In genomic region chr17:28988291-28988690, GRCm38 (mm10) we compare ENCODE assay signal across 20 mouse cellular contexts. TPM values are rescaled to one million over a fixed set of nuclear protein-coding genes. Genes with fewer than 3 reads are reported as not detected.
DNase-seq lines count a peak whose midpoint lies in the region; ATAC-seq and TF ChIP-seq lines count a peak whose summit lies in the region.
"Had no signal": no experiment of that assay in that cellular context is flagged by ENCODE, and none has a peak within 500 bp of the region (broad histone marks: within the 10 kb centered on the region; RNA-seq: fewer than 3 reads in every experiment).

No protein-coding gene starts in this region.

- H3K27me3 ChIP-seq in embryonic facial prominence, embryonic 14.5 days (replicated peaks; ENCODE audit: control insufficient read depth, insufficient read depth, low read length) = no peaks in the 10 kb centered on the region
- no peaks in the 10 kb centered on the region for H3K27me3 ChIP-seq in embryonic facial prominence, embryonic 10.5 days (replicated peaks; ENCODE audit: low read depth, poor library complexity, severe bottlenecking)
- H3K27me3 ChIP-seq in lung, embryonic 16.5 days (ENCODE audit: control insufficient read depth, insufficient read depth, low read depth, low read length) = no peaks in the 10 kb centered on the region
- no peaks in the 10 kb centered on the region for H3K27me3 ChIP-seq in E14TG2a.4 (ENCODE audit: insufficient read depth, low read length)
- H3K27me3 ChIP-seq: CH12.LX; forebrain, embryonic 15.5 days; heart, embryonic 12.5 days; hindbrain, embryonic 15.5 days had no signal

- ATAC-seq in embryonic facial prominence, embryonic 14.5 days (ENCODE audit: low read depth) = no peak
- 0 out of 2 replicates have a peak, but pooled peaks have one; percentile 36 for ATAC-seq in lung, embryonic 16.5 days (ENCODE audit: low read depth)
- ATAC-seq: forebrain, embryonic 15.5 days had no signal

- H3K9ac ChIP-seq in embryonic facial prominence, embryonic 14.5 days (ENCODE audit: low read depth, low read length) = no peak overlapping the region
- no peak overlapping the region for H3K9ac ChIP-seq in lung, embryonic 16.5 days (ENCODE audit: low read length)
- H3K9ac ChIP-seq: forebrain, embryonic 15.5 days; heart, embryonic 12.5 days; hindbrain, embryonic 15.5 days had no signal

- WGBS in embryonic facial prominence, embryonic 14.5 days = 85% methylated on average over 4 of the region's 4 CpGs
- 91% methylated on average over 4 of the region's 4 CpGs for WGBS in embryonic facial prominence, embryonic 10.5 days
- 71% methylated on average over 4 of the region's 4 CpGs for WGBS in lung, embryonic 16.5 days

- no peaks in the 10 kb centered on the region for H3K4me1 ChIP-seq in embryonic facial prominence, embryonic 14.5 days (ENCODE audit: control insufficient read depth, insufficient read depth, low read length)
- H3K4me1 ChIP-seq in embryonic facial prominence, embryonic 10.5 days = 0 out of 2 replicates have a peak, but pooled peaks cover under 1% of the 10 kb centered on the region
- peaks cover 7% of the 10 kb centered on the region for H3K4me1 ChIP-seq in lung, embryonic 16.5 days (replicated peaks; ENCODE audit: control insufficient read depth, insufficient read depth, low read length)
- peaks cover 72% of the 10 kb centered on the region for H3K4me1 ChIP-seq in E14TG2a.4 (replicated peaks; ENCODE audit: low read depth, low read length)
- H3K4me1 ChIP-seq: hindbrain, embryonic 15.5 days had no signal

- H3K9me3 ChIP-seq in embryonic facial prominence, embryonic 14.5 days (ENCODE audit: control insufficient read depth, low read length) = no peaks in the 10 kb centered on the region
- H3K9me3 ChIP-seq in embryonic facial prominence, embryonic 10.5 days = no peaks in the 10 kb centered on the region
- no peaks in the 10 kb centered on the region for H3K9me3 ChIP-seq in lung, embryonic 16.5 days (ENCODE audit: control insufficient read depth, low read length)
- H3K9me3 ChIP-seq in E14TG2a.4 (ENCODE audit: low read length) = no peaks in the 10 kb centered on the region
- H3K9me3 ChIP-seq: forebrain, embryonic 15.5 days; G1E; heart, embryonic 12.5 days; hindbrain, embryonic 15.5 days had no signal

- H3K4me3 ChIP-seq in embryonic facial prominence, embryonic 14.5 days (ENCODE audit: low read depth, low read length) = no peak overlapping the region
- H3K4me3 ChIP-seq in embryonic facial prominence, embryonic 10.5 days = no peak overlapping the region
- H3K4me3 ChIP-seq in lung, embryonic 16.5 days (ENCODE audit: low read length) = no peak overlapping the region
- peak overlapping the region; percentile 29; the same call in 1 of the 2 replicates for H3K4me3 ChIP-seq in E14TG2a.4 (replicated peaks; ENCODE audit: low read length)
- H3K4me3 ChIP-seq: forebrain, embryonic 15.5 days; heart, adult 2 months; heart, embryonic 12.5 days; hindbrain, embryonic 15.5 days had no signal

- DNase-seq in embryonic facial prominence, embryonic 14.5 days (ENCODE audit: low spot score) = peak; percentile 55
- no peak for DNase-seq in embryonic facial prominence, embryonic 10.5 days (ENCODE audit: low spot score)
- DNase-seq in lung, postnatal 14 days = no peak
- DNase-seq in induced T-regulatory cell, adult 2 months (ENCODE audit: low read depth) = peak; percentile 20
- DNase-seq in gastrocnemius, adult 18-20 months (ENCODE audit: low spot score) = no peak
- no peak for DNase-seq in embryo, embryonic 9.5 days (ENCODE audit: extremely low spot score)
- DNase-seq: cerebellum, adult 11-12 months; gastrocnemius, postnatal 10 days; heart, adult 2 months had no signal

- no peak for TF ChIP-seq CTCF in E14TG2a.4 (conservative IDR thresholded peaks at IDR 0.05; ENCODE audit: low read length)

- H3K36me3 ChIP-seq in embryonic facial prominence, embryonic 14.5 days (ENCODE audit: control insufficient read depth, insufficient read depth, low read length) = peaks cover 81% of the 10 kb centered on the region
- peaks cover 97% of the 10 kb centered on the region for H3K36me3 ChIP-seq in embryonic facial prominence, embryonic 10.5 days (replicated peaks)
- peaks cover 39% of the 10 kb centered on the region for H3K36me3 ChIP-seq in lung, embryonic 16.5 days (ENCODE audit: control insufficient read depth, insufficient read depth, low read length)
- H3K36me3 ChIP-seq in E14TG2a.4 (ENCODE audit: insufficient read depth, low read length) = peaks cover 93% of the 10 kb centered on the region

- no peak overlapping the region for H3K27ac ChIP-seq in embryonic facial prominence, embryonic 14.5 days (replicated peaks; ENCODE audit: low read depth, low read length)
- H3K27ac ChIP-seq in embryonic facial prominence, embryonic 10.5 days (replicated peaks) = no peak overlapping the region
- no peak overlapping the region for H3K27ac ChIP-seq in lung, embryonic 16.5 days (ENCODE audit: low read length)
- H3K27ac ChIP-seq: forebrain, embryonic 15.5 days; heart, adult 2 months; hindbrain, embryonic 15.5 days had no signal

- no peak overlapping the region for H3K4me2 ChIP-seq in embryonic facial prominence, embryonic 14.5 days (ENCODE audit: low read depth, low read length)
- H3K4me2 ChIP-seq in lung, embryonic 16.5 days (ENCODE audit: low read depth, low read length) = no peak overlapping the region
- H3K4me2 ChIP-seq: forebrain, embryonic 15.5 days; heart, embryonic 12.5 days; hindbrain, embryonic 15.5 days had no signal

RNA-seq across cellular contexts. Expression of gene Stk38, which starts 19.5 kb away (rescaled TPM):
- 87.0 and 88.7 TPM in 2 replicates for polyA plus RNA-seq in embryonic facial prominence, embryonic 14.5 days (2014; fragmentation: Nextera tagmentation; extraction: Ambion mirVana)
- 118 and 125 TPM in 2 replicates for polyA plus RNA-seq in embryonic facial prominence, embryonic 10.5 days (2016; fragmentation: Nextera tagmentation; extraction: Ambion mirVana)
- 103 and 113 TPM in 2 replicates for polyA plus RNA-seq in lung, embryonic 16.5 days (2015; fragmentation: Nextera tagmentation; extraction: Ambion mirVana)
- 10 to 100 TPM; 20.2 to 22.4 TPM for total RNA-seq in gastrocnemius, adult 18-20 months (2021)

RNA-seq across cellular contexts. Expression of gene Kctd20, which starts 36.5 kb away (rescaled TPM):
- polyA plus RNA-seq in embryonic facial prominence, embryonic 14.5 days (2014; fragmentation: Nextera tagmentation; extraction: Ambion mirVana) = 79.0 and 90.7 TPM in 2 replicates
- polyA plus RNA-seq in embryonic facial prominence, embryonic 10.5 days (2016; fragmentation: Nextera tagmentation; extraction: Ambion mirVana) = 125 and 126 TPM in 2 replicates
- 76.4 and 83.2 TPM in 2 replicates for polyA plus RNA-seq in lung, embryonic 16.5 days (2015; fragmentation: Nextera tagmentation; extraction: Ambion mirVana)
- total RNA-seq in gastrocnemius, adult 18-20 months (2021) = 10 to 100 TPM; 37.1 to 42.1 TPM

RNA-seq across cellular contexts. Expression of gene Srsf3, which starts 44.1 kb away (rescaled TPM):
- 494 and 574 TPM in 2 replicates for polyA plus RNA-seq in embryonic facial prominence, embryonic 14.5 days (2014; fragmentation: Nextera tagmentation; extraction: Ambion mirVana)
- 830 and 831 TPM in 2 replicates for polyA plus RNA-seq in embryonic facial prominence, embryonic 10.5 days (2016; fragmentation: Nextera tagmentation; extraction: Ambion mirVana)
- 563 and 593 TPM in 2 replicates for polyA plus RNA-seq in lung, embryonic 16.5 days (2015; fragmentation: Nextera tagmentation; extraction: Ambion mirVana)
- 10 to 100 TPM; 37.4 to 48.6 TPM for total RNA-seq in gastrocnemius, adult 18-20 months (2021)

RNA-seq across cellular contexts. Expression of gene Pxt1, which starts 44.7 kb away (rescaled TPM):
- polyA plus RNA-seq in embryonic facial prominence, embryonic 14.5 days (2014; fragmentation: Nextera tagmentation; extraction: Ambion mirVana) = not detected in 2 replicates
- 0.20 TPM in 1 of 2 replicates, not detected in the other for polyA plus RNA-seq in embryonic facial prominence, embryonic 10.5 days (2016; fragmentation: Nextera tagmentation; extraction: Ambion mirVana)
- 0.15 TPM in 1 of 2 replicates, not detected in the other for polyA plus RNA-seq in lung, embryonic 16.5 days (2015; fragmentation: Nextera tagmentation; extraction: Ambion mirVana)
- not detected for total RNA-seq in gastrocnemius, adult 18-20 months (2021)
- total RNA-seq: CH12.LX; G1E; gastrocnemius, postnatal 10 days; gastrocnemius, postnatal 4 days had no signal
- polyA plus RNA-seq: embryonic facial prominence, embryonic 11.5 days; forebrain, embryonic 15.5 days; heart, embryonic 12.5 days; heart, postnatal 0 days; hindbrain, embryonic 15.5 days; inflammation-experienced regulatory T-cells, adult 6 months had no signal

Comparison
In these comparisons a context has a peak if more than half of its experiments do, and no peak if none do; other contexts are left out.
1. DNase-seq: peak in embryonic facial prominence, embryonic 14.5 days (single experiment) and induced T-regulatory cell, adult 2 months (single experiment); none in embryonic facial prominence, embryonic 10.5 days (single experiment), lung, postnatal 14 days (single experiment), gastrocnemius, adult 18-20 months (single experiment) and embryo, embryonic 9.5 days (single experiment).